Mouse (Mus musculus) heart, postnatal 25 days (tissue): ENCODE results near the gene Garnl3. TPM values are rescaled to one million over a fixed set of nuclear protein-coding genes. Genes with fewer than 3 reads are reported as not detected.
"Not testable (repeated sequence)": the region's sequence is repeated elsewhere in the genome, so short reads cannot be mapped to it uniquely, and the experiment has no call there.

Source experiments
- DNase-seq: peaks from one replicate; pipeline ENCODE4 v3.0.0; 2022; ENCODE audit warnings: low spot score
- intact Hi-C: fragments of 180-260 bp; cut with DNase I; formaldehyde crosslinking; loops from one replicate; pipeline ENCODE4 v1.15.1; 2025
- total RNA-seq, 2 experiments: library from RNA; stranded (reverse); gene quantifications; 2 replicates each; pipeline ENCODE4 v1.2.3; 2021

Gene Garnl3
- total RNA-seq, 2 experiments from 2014 or later: 3.0 to 3.3 TPM

GRCm38 (mm10) chr2:33042781-33043180 lies 88.7 kb downstream of the Garnl3 start:
- intact Hi-C loops: no loop called here

GRCm38 (mm10) chr2:33041571-33041970 lies 89.9 kb downstream of the Garnl3 start:
- no peak for DNase-seq
- intact Hi-C loops: no loop called here

More at GRCm38 (mm10) chr2:33042781-33043180, 88.7 kb downstream of the Garnl3 start:
- DNase-seq: no peak

GRCm38 (mm10) chr2:33037429-33037828 lies 94.0 kb downstream of the Garnl3 start:
- intact Hi-C loops: no loop called here
- DNase-seq: no peak

GRCm38 (mm10) chr2:33035297-33035696 lies 96.2 kb downstream of the Garnl3 start:
- intact Hi-C loops: no loop called here
- DNase-seq: no peak

- intact Hi-C loops: no loop called here
- no peak for DNase-seq
Measured at GRCm38 (mm10) chr2:33033281-33033680, 98.2 kb downstream of the Garnl3 start.

- no peak for DNase-seq
- intact Hi-C loops: no loop called here
Measured at GRCm38 (mm10) chr2:33032391-33033062, 98.9 kb downstream of the Garnl3 start.

- intact Hi-C loops: no loop called here
- DNase-seq: no peak
Measured at GRCm38 (mm10) chr2:33025040-33025439, 106.4 kb downstream of the Garnl3 start.

GRCm38 (mm10) chr2:33024564-33024963 lies 106.9 kb downstream of the Garnl3 start:
- intact Hi-C loops: loop anchor here (5.0 kb wide), 1 partner anchor 108 kb away; the partner anchor contains the start of gene Garnl3
- DNase-seq: no peak

GRCm38 (mm10) chr2:33022846-33023245 lies 108.6 kb downstream of the Garnl3 start:
- no peak for DNase-seq
- intact Hi-C loops: loop anchor here (5.0 kb wide), 1 partner anchor 109 kb away; the partner anchor contains the start of gene Garnl3

GRCm38 (mm10) chr2:33018026-33018425 lies 113.4 kb downstream of the Garnl3 start:
- DNase-seq: no peak
- intact Hi-C loops: no loop called here

- intact Hi-C loops: no loop called here
- no peak for DNase-seq
Measured at GRCm38 (mm10) chr2:33017191-33017590, 114.3 kb downstream of the Garnl3 start.

GRCm38 (mm10) chr2:33014877-33015276 lies 116.6 kb downstream of the Garnl3 start:
- intact Hi-C loops: no loop called here
- DNase-seq: no peak

- intact Hi-C loops, DNase-seq: not testable (repeated sequence)
Measured at GRCm38 (mm10) chr2:33009055-33009454, 122.4 kb downstream of the Garnl3 start.

GRCm38 (mm10) chr2:33005041-33005440 lies 126.4 kb downstream of the Garnl3 start:
- intact Hi-C loops: no loop called here
- DNase-seq: no peak

- DNase-seq: no peak
- intact Hi-C loops: no loop called here
Measured at GRCm38 (mm10) chr2:33002144-33002543, 129.3 kb downstream of the Garnl3 start.

GRCm38 (mm10) chr2:32999752-33000151 lies 131.7 kb downstream of the Garnl3 start:
- no peak for DNase-seq
- intact Hi-C loops: no loop called here

- no peak for DNase-seq
- intact Hi-C loops: no loop called here
Measured at GRCm38 (mm10) chr2:32997792-32998191, 133.7 kb downstream of the Garnl3 start.

- no peak for DNase-seq
- intact Hi-C loops: no loop called here
Measured at GRCm38 (mm10) chr2:32997081-32997480, 134.4 kb downstream of the Garnl3 start.

- DNase-seq: no peak
- intact Hi-C loops: loop anchor here (5.0 kb wide), 2 partner anchors 140 to 355 kb away; partner anchors contain the start of gene Garnl3
Measured at GRCm38 (mm10) chr2:32992130-32992529, 139.3 kb downstream of the Garnl3 start.

- DNase-seq: no peak
- intact Hi-C loops: loop anchor here (5.0 kb wide), 2 partner anchors 142 to 357 kb away; partner anchors contain the start of gene Garnl3
Measured at GRCm38 (mm10) chr2:32990167-32990832, 141.2 kb downstream of the Garnl3 start.

GRCm38 (mm10) chr2:32989376-32989775 lies 142.1 kb downstream of the Garnl3 start:
- intact Hi-C loops: no loop called here
- DNase-seq: no peak
